Mouse (Mus musculus): ENCODE results near the gene Sptb. TPM values are rescaled to one million over a fixed set of nuclear protein-coding genes. Genes with fewer than 3 reads are reported as not detected.
A peak's percentile ranks its signal among the peaks of the same experiment; 100 is the strongest.

Sptb gene
- total and polyA plus RNA-seq, 3 experiments, result 17.9 to 85.1 (median 35.4) TPM

GRCm38 (mm10) chr12:76532926-76533376, 177.4 kb downstream of the Sptb start:
- Histone ChIP-seq H3K4me3 (ENCODE audit: control insufficient read depth in 1 of 2, insufficient read depth in 1 of 2, low read depth in 2 of 2, low read length in 2 of 2) (peak overlapping the region; percentile 66 to 86), H3K27ac (ENCODE audit: control insufficient read depth, low read depth, low read length) (peak overlapping the region; percentile 3; the same call in 1 of the 2 replicates), H3K27me3 (ENCODE audit: control insufficient read depth in 1 of 2, insufficient read depth in 2 of 2, low read length in 2 of 2) (peaks cover 0 to 2% of the 10 kb centered on the region in 2 experiments; a peak in 2 of 4 replicates), H3K9ac (ENCODE audit: control insufficient read depth, low read depth, low read length, poor library complexity, severe bottlenecking) (peak overlapping the region; percentile 68), H3K36me3 (ENCODE audit: control insufficient read depth in 1 of 2, insufficient read depth in 2 of 2, low read length in 2 of 2) (peaks cover 0 to 23% of the 10 kb centered on the region in 2 experiments; a peak in 2 of 4 replicates), H3K79me2 (ENCODE audit: control insufficient read depth, insufficient read depth, low read length, poor library complexity) (no peaks in the 10 kb centered on the region; the same call in 1 of the 2 replicates), H3K9me3 (replicated peaks; ENCODE audit: insufficient read depth, low read length) (no peaks in the 10 kb centered on the region), H3K4me1 (ENCODE audit: control insufficient read depth in 1 of 2, insufficient read depth in 2 of 2, low read length in 2 of 2) (peaks cover 12 to 39% of the 10 kb centered on the region in 2 experiments)
- TF ChIP-seq POLR2A (IDR thresholded peaks at IDR 0.05; ENCODE audit: control insufficient read depth in 1 of 2, insufficient read depth in 1 of 2, low read depth in 1 of 2, low read length in 2 of 2, poor library complexity in 1 of 2) (peak in 1 of 2 experiments; percentile 45; a peak in 1 of 4 replicates), EP300 (IDR thresholded peaks at IDR 0.05; ENCODE audit: low read depth in 1 of 2, low read length in 2 of 2) (peak in 1 of 2 experiments; percentile 22; a peak in 1 of 4 replicates), MYC (IDR thresholded peaks at IDR 0.05; ENCODE audit: low read depth, low read length) (0 out of 2 replicates have a peak, but pooled peaks have one; percentile 25), SIN3A (IDR thresholded peaks at IDR 0.05; ENCODE audit: low read length) (no peak; the same call in 1 of the 2 replicates), E2F4 (IDR thresholded peaks at IDR 0.05; ENCODE audit: borderline replicate concordance, low read depth, low read length) (no peak), TBP (IDR thresholded peaks at IDR 0.05; ENCODE audit: low read depth, low read length) (no peak), ZKSCAN1 (IDR thresholded peaks at IDR 0.05; ENCODE audit: low read depth, low read length) (no peak; the same call in 1 of the 2 replicates), USF1 (IDR thresholded peaks at IDR 0.05; ENCODE audit: low read depth, low read length) (0 out of 2 replicates have a peak, but pooled peaks have one; percentile 6), MXI1 (IDR thresholded peaks at IDR 0.05; ENCODE audit: low read depth, low read length) (peak; percentile 70; the same call in 1 of the 2 replicates), TAL1 (IDR thresholded peaks at IDR 0.05; ENCODE audit: low read length) (0 out of 2 replicates have a peak, but pooled peaks have one; percentile 18), TCF12 (IDR thresholded peaks at IDR 0.05; ENCODE audit: low read depth, low read length) (no peak), MAX (IDR thresholded peaks at IDR 0.05; ENCODE audit: low read length) (peak; percentile 70; the same call in 1 of the 2 replicates)
- peak; percentile 78 for DNase-seq (ENCODE audit: low read depth, low spot score)

GRCm38 (mm10) chr12:76531986-76532925, 178.1 kb downstream of the Sptb start:
- peak overlapping the region; percentile 66 to 86 for H3K4me3 ChIP-seq (ENCODE audit: control insufficient read depth in 1 of 2, insufficient read depth in 1 of 2, low read depth in 2 of 2, low read length in 2 of 2)
- H3K27ac ChIP-seq (ENCODE audit: control insufficient read depth, low read depth, low read length), result no peak overlapping the region
- no peak overlapping the region for H3K9ac ChIP-seq (ENCODE audit: control insufficient read depth, low read depth, low read length, poor library complexity, severe bottlenecking)
- peaks cover 16 to 34% of the 10 kb centered on the region in 2 experiments for H3K4me1 ChIP-seq (ENCODE audit: control insufficient read depth in 1 of 2, insufficient read depth in 2 of 2, low read length in 2 of 2)
- DNase-seq (ENCODE audit: low read depth, low spot score), result no peak
- TF ChIP-seq ZKSCAN1 (IDR thresholded peaks at IDR 0.05; ENCODE audit: low read depth, low read length) (no peak), GABPA (IDR thresholded peaks at IDR 0.05; ENCODE audit: low read depth, low read length) (no peak), EP300 (IDR thresholded peaks at IDR 0.05; ENCODE audit: low read depth in 1 of 2, low read length in 2 of 2) (0 out of 4 replicates have a peak, but pooled peaks of 1 of the 2 experiments have one; percentile 16), RCOR1 (IDR thresholded peaks at IDR 0.05; ENCODE audit: low read depth, low read length) (peak; percentile 98), MAZ (IDR thresholded peaks at IDR 0.05; ENCODE audit: low read depth, low read length) (no peak), NRF1 (IDR thresholded peaks at IDR 0.05; ENCODE audit: insufficient read depth, low read depth, low read length, poor library complexity, severe bottlenecking) (no peak), GATA1 (IDR thresholded peaks at IDR 0.05; ENCODE audit: low read depth, low read length) (peak; percentile 30; the same call in 1 of the 2 replicates), POLR2AphosphoS5 (IDR thresholded peaks at IDR 0.05; ENCODE audit: borderline replicate concordance, low read depth, low read length) (no peak), ETS1 (IDR thresholded peaks at IDR 0.05; ENCODE audit: low read depth, low read length) (peak; percentile 27; the same call in 1 of the 2 replicates), ZNF384 (IDR thresholded peaks at IDR 0.05; ENCODE audit: low read depth, low read length) (peak; percentile 50; the same call in 1 of the 2 replicates)
- peaks cover 0 to 2% of the 10 kb centered on the region in 2 experiments; a peak in 2 of 4 replicates for H3K27me3 ChIP-seq (ENCODE audit: control insufficient read depth in 1 of 2, insufficient read depth in 2 of 2, low read length in 2 of 2)
- H3K9me3 ChIP-seq (replicated peaks; ENCODE audit: insufficient read depth, low read length), result no peaks in the 10 kb centered on the region
- H3K79me2 ChIP-seq (ENCODE audit: control insufficient read depth, insufficient read depth, low read length, poor library complexity), result no peaks in the 10 kb centered on the region; the same call in 1 of the 2 replicates
- H3K36me3 ChIP-seq (ENCODE audit: control insufficient read depth in 1 of 2, insufficient read depth in 2 of 2, low read length in 2 of 2), result peaks cover 0 to 27% of the 10 kb centered on the region in 2 experiments; a peak in 2 of 4 replicates

All from MEL (cell line).